Mouse (Mus musculus) urinary bladder, postnatal 36 days (tissue): Measurements from ENCODE around the gene Agbl4.

Source experiments
- DNase-seq, 2 experiments: peaks; one replicate each; pipeline ENCODE4 v3.0.0; 2022; ENCODE audit warnings: low spot score in 2 of 2, mixed read lengths in 1 of 2

Agbl4 gene

DNA sequence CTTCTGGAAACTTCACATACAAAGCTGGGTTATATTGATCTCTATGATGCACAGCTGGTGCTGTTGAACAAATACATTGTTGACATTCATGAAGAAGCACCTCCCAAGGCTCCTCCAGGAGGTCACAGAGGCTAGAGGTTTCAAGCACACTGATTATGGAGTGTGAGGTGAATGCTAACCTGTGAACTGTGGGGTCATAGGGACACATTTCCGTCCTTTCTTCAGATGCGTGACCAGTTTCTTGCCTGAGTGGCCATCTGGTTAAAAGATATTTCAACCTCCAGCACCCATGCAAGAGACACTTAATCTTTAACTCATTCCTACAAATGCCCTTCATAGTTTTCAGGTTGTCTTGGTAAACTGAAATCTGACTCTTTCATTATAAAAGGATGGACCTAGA, 985.6 kb downstream of the Agbl4 start:
- no peak for DNase-seq

DNA sequence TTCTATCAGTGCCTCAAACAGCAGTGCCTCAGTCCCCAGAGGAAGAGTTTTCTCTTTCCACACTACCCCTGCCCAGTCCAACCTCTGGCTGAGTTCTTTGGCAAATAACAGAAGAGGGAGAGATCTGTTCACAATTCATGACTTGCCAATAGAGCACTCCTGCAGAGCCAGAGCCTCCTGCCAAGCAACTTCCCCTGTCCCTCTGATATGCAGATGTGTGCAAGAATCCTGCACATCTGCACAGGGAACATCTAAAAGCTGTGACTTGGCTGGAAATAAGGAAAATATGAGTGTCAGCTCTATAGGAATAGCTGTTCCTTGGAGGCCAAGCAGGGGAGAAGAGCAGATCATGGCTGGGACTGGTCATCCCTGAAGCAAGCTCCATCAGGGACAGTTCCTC, 993.3 kb downstream of the Agbl4 start:
- no peak for DNase-seq

GRCm38 (mm10) chr4:111399784-111400183, 1002.3 kb downstream of the Agbl4 start:
- no peak for DNase-seq

DNA sequence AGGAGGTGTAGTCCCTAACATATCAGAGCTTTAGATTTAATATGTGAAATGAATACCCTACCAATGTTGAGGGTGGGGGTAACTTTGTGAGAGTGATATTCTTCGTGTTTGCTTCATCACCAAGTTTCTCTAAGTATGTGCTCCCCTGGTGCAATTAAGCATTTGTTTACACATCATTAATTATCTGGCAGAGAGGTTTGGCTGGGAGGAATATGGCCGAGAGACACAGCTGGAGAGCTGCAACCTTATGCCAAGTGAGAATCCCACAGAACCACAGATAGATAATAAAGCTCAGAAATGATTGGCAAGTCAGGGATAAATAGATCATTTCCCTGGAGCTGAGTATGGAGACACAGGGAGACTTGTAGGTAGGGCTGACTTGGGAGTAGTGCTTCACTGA, 1003.2 kb downstream of the Agbl4 start:
- DNase-seq: no peak

GRCm38 (mm10) chr4:111403243-111403642, 1005.8 kb downstream of the Agbl4 start:
- no peak for DNase-seq

DNA sequence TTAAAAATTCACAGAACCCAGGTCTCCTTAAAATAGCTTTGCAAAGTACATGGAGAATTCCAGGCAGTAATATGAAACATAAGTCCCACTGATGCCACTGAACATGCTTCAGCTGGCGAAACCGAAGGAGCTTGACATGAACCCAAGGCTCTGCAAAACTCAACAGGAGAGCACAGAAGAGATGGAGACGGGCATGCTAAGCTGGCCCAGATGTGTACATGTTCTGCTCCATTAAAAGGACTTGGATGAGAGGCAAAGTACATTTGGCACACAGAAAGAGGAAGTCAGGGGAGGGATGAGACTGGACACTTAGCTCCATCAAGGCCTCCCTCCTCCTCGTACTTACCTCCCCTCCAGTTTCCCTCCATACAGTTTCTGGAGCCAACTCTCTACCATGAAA, 1013.3 kb downstream of the Agbl4 start:
- DNase-seq: no peak

GRCm38 (mm10) chr4:111414399-111414798, 1016.9 kb downstream of the Agbl4 start:
- no peak for DNase-seq

DNA sequence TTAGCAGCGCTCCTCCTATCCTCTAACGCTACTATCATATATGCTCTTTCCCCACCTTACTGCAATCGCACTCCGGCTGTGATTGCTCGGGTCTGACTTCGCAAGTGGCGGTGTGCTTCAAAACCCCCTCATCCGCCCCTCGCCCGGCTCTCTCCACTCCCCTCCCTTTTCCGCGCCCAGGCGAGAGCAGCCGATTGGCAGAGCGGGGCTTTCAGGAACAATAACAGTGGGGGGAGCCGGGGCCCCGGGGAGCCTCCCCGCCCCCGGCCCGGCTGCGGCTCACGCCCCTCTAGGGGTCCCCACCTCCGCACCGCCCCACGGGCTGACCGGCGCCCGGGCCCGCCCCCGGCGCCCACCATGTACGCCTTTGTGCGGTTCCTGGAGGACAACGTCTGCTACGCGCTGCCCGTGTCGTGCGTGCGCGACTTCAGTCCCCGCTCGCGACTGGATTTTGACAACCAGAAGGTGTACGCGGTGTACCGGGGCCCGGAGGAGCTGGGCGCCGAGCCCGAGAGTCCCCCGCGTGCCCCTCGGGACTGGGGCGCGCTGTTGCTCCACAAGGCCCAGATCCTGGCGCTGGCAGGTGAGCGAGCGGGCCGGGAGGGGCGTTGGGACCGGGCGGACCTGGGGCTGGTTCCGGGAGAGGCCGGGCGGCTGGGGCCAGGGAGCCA, 1017.5 kb downstream of the Agbl4 start, which contains the start of gene Bend5:
Bend5 (plus strand) TSS at position 189 of the 671 bp plus-strand sequence.
- peak; percentile 42 to 59 for DNase-seq

DNA sequence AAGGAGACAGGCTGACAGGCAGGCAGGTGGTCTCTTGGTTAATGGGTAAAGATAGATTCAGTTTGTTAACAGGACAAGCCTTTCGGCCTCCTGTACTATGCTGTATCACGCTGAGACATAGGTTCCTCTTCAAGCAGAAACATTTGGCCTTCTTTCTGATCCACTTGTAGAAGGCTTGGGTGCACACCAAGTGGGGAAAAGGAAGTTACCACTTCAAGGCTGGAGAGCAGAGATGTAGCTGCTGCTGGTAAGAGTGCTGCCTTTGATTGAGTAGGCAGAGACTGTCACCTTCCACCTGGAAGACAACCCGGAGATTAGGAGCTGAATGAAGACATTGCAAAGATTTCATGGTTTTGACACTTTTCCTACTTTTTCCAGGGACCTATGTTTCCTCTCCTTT, 1018.7 kb downstream of the Agbl4 start:
- no peak for DNase-seq

DNA sequence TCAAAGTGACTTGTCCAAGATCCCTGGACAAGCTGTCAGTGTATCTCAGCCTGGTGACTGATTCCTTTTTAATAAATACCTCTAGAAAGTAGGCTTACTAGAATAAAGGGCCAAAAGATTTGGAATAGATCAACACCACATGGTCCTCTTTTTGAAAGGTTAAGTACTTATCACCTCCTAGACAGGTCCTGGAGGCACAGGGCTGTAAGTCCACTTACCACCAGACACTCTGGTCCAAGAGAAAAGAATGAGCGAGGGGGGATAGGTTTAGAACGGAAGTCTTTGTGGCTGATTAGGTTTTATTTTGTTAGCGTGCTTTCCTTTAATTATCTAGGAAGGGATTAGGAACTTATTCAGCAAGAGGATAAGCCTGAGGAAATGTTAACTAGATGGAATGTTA, 1019.1 kb downstream of the Agbl4 start:
- no peak for DNase-seq

GRCm38 (mm10) chr4:111417716-111418115, 1020.3 kb downstream of the Agbl4 start:
- no peak for DNase-seq

DNA sequence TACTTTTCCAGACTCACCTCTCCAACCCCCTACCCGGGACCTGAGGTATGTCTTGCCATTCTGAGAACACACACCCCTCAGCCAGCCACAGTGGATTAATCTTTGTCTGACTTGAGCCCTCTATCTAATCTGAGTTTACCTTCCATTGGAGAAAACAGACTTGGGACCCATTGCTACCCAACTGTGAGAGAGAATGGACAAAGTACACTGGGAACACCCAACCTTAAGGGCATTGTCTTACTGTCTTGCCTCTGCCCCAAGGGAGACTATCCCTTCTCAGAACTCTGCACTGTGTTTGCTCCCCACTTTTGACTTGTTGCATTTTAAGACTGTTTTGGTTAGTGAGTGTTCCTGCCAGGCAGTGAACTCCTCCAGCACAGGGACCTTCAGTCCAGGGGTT, 1022.0 kb downstream of the Agbl4 start:
- DNase-seq: no peak

DNA sequence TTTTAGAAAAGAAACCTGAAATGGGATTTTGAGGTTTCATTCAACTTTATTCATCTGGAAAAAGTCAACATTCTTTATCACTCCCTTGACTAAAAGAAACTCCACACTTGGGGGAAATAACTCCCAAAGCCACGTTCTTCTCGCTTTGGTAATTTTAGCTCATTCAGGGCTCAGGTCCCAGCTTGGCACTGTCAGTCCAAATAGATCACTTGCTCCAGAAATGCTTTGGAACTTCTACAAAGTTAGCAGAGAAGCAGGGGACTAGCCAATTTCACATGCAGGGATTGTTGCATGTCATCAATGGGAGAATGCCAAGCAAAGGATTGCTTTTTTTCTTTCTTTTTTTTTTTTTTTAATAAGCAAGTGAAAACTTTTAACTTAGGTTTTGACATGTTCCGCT, 1022.6 kb downstream of the Agbl4 start:
- no peak for DNase-seq

DNA sequence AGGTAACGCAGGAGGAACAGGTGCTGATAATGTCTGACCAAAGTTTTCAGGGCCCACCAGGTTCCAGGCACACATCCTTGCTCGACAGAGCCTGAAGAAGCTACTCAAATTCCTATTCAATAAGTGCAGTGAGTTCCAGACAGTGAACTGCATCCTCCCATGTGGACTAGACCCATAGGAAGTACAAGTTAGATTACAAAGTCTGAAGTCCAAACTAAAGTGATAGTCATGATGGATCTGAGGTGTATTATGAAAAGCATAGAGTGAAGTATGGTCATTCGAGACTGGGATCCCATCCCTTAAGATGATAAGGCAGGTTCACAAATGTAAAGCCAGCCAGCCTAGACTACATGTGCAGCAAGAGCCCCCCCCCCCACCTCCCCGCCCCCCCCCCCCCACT, 1023.5 kb downstream of the Agbl4 start:
- no peak for DNase-seq

DNA sequence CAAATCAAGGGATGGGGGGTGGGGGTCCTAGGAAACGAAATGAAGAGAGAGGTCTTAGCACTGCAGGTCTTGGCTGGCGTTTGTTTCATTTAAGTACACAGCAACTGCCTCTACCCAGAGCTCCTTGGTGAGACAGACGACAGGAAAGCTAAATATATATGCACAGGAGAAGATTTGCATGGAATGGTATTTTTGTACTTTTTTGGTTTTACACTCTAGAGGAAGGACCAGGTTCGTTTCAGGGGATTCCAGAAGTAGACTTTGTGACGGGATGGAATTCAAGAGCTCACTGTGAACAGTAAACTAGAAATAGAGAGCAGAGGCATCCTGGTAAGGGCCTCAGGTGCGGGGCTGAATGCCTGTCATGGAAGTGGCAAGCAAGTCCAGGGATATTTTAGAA, 1024.3 kb downstream of the Agbl4 start:
- DNase-seq: no peak

- DNase-seq: no peak
Observed at GRCm38 (mm10) chr4:111424371-111424950, 1027.0 kb downstream of the Agbl4 start.

- peak in 1 of 2 experiments; percentile 11 for DNase-seq
Observed at GRCm38 (mm10) chr4:111425170-111425569, 1027.7 kb downstream of the Agbl4 start.

DNA sequence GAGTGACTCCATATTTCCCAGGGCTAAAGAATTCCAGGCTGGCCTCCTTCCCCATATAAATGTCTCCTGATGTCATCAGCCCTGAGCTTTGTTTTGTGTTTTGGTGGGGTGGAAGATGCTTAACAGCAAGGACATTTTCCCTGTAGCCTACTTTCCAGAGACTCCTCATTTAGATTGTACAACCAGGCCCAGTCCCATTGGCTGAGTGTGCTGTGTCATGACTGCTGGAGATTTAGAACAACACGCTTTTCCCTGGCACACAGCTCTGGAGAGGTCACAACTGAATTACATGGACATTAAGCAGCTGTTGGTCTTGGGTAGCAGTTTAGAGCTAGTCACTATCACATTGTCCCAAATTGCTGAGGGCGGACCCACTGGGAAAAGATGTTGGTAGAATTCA, 1033.7 kb downstream of the Agbl4 start:
- DNase-seq: peak in 1 of 2 experiments; percentile 28

DNA sequence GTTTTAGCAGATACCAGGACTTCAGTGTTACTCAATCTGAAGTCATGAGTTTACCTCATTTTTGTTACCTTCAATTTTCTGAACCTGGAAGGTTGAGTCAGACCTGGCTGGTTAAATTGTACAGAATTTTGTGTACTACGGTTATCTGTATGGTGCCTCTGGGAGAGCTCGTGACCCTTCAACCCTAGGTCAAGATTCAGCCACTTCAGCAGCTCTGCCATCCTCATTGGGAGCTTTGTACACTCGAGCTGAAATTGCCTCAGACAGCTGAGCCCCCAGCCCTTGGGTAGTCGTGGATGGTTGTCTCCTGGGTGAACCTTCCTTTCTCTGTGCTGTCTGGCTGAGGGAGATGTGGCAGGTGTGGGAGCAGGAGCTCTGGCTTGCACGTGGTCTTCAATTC, 1034.6 kb downstream of the Agbl4 start:
- no peak for DNase-seq

DNA sequence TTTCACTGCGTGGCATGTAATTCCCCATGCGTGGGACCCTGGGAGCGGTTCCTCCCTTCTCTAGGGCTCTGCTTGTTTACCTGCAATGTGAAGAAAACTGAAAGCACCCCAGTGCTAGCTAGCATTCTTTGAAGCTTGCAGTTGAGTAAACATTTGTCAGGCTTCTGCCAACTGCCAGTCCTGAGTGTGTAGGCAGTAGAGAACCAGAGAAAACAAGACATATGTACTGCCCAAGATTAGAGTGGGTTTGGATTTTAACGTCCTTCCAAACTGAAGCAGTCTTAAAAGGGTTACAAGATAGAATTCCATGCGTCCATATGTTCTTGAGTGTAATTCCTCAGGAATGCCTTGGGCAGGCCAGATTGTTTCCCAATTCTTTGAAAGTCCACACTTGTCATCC, 1035.0 kb downstream of the Agbl4 start:
- DNase-seq: no peak

GRCm38 (mm10) chr4:111441709-111442108, 1044.2 kb downstream of the Agbl4 start:
- no peak for DNase-seq

DNA sequence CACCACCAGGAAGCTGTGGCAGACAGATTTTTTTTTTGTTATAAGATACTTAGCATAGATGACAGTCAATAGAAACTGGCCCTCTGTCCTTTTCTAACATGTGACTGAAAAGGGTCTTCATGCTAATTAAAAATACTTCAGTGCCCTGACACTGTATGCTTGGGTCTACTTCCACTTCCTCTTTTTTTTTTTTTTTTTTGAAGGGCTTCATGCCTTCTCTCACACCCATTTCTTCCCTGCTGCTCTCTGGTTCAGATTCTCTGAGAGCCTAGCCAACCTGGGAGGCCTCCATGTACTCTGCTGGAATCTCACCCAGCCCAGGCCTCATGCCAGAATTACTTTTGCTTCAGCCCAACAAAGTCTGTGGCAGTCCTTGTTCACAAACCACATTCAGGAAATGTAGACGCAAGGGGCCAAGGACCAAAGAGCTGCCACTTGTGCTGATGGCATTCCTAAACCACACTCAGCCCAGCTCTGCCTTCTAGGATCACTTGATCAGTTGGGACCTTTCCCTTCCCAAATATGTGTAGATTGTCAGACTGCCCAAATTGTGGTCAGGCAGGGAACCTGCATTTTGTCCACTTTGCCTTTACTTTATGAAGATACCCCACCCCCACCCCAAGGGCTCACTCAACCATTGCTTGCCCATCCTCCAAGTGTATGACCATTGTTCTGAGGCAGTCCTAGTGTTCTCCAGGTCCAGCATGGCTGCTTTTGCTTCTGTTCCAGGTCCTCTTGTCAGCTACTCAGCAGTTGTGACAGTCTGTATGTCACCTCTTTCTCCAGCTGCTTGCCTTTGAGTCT, 1045.2 kb downstream of the Agbl4 start:
- DNase-seq: peak in 1 of 2 experiments; percentile 10
